ENCODE assay signal across 8 mouse cellular contexts in genomic region chr7:79742277-79742658, GRCm38 (mm10). TPM values are rescaled to one million over a fixed set of nuclear protein-coding genes. Genes with fewer than 3 reads are reported as not detected.
DNase-seq lines count a peak whose midpoint lies in the region; ATAC-seq and TF ChIP-seq lines count a peak whose summit lies in the region.

No protein-coding gene starts in this region.

- peak overlapping the region; percentile 91 for H3K4me2 ChIP-seq in CH12.LX (ENCODE audit: insufficient read depth, low read depth, poor library complexity, severe bottlenecking)

- H3K79me2 ChIP-seq in CH12.LX (replicated peaks; ENCODE audit: control insufficient read depth, extremely low read depth, insufficient read depth, poor library complexity, severe bottlenecking): no peaks in the 10 kb centered on the region

- ATAC-seq in erythroid progenitor cell, adult 5-6 weeks (replicated peaks; ENCODE audit: low FRiP score, poor library complexity, severe bottlenecking): no peak

- H3K4me3 ChIP-seq in heart, embryonic 10.5 days: peak overlapping the region; percentile 70
- peak overlapping the region; percentile 67 to 85 (median 84) for H3K4me3 ChIP-seq in CH12.LX (replicated peaks in 1 of 3; ENCODE audit: low read depth in 2 of 3, low read length in 2 of 3, poor library complexity in 1 of 3)
- peak overlapping the region; percentile 79 for H3K4me3 ChIP-seq in hindbrain, embryonic 10.5 days

- no peak for TF ChIP-seq CTCF in CH12.LX (conservative IDR thresholded peaks at IDR 0.05 in 1 of 2, IDR thresholded peaks at IDR 0.05 in 1 of 2; ENCODE audit: low read depth in 2 of 2, low read length in 2 of 2)

- 25% methylated on average over 11 of the region's 11 CpGs for WGBS in heart, embryonic 10.5 days
- whole genome bisulfite sequencing in hindbrain, embryonic 10.5 days: 29% methylated on average over 11 of the region's 11 CpGs

- in situ Hi-C loops in CH12.LX (cut with MboI; ENCODE audit: low pct_ligation_motif_present, low pct_unique_long_range_greater_than_20kb, low sequenced_read_pairs): no loop called here

- H3K27ac ChIP-seq in heart, embryonic 10.5 days: no peak overlapping the region; the same call in 1 of the 2 replicates
- no peak overlapping the region for H3K27ac ChIP-seq in CH12.LX (ENCODE audit: insufficient read depth, low read depth)
- H3K27ac ChIP-seq in hindbrain, embryonic 10.5 days: peak overlapping the region; percentile 85

- H3K36me3 ChIP-seq in heart, embryonic 10.5 days: peaks cover 4% of the 10 kb centered on the region; the same call in 1 of the 2 replicates
- H3K36me3 ChIP-seq in CH12.LX (replicated peaks in 1 of 2; ENCODE audit: control insufficient read depth in 1 of 2, insufficient read depth in 1 of 2, low read length in 1 of 2): peaks cover 9 to 24% of the 10 kb centered on the region in 2 experiments
- H3K36me3 ChIP-seq in hindbrain, embryonic 10.5 days: peaks cover 11% of the 10 kb centered on the region

- TF ChIP-seq RAD21 in CH12.LX (IDR thresholded peaks at IDR 0.05; ENCODE audit: low read depth, low read length): no peak

- dilution Hi-C loops in CH12.LX (cut with MboI; ENCODE audit: extremely low pct_ligation_motif_present, extremely low pct_unique_long_range_greater_than_20kb, low sequenced_read_pairs): no loop called here

- intact Hi-C loops in heart, postnatal 25 days (cut with DNase I): no loop called here

- H3K27me3 ChIP-seq in heart, embryonic 10.5 days (ENCODE audit: insufficient read depth, poor library complexity, severe bottlenecking): no peaks in the 10 kb centered on the region
- H3K27me3 ChIP-seq in CH12.LX (replicated peaks): no peaks in the 10 kb centered on the region
- H3K27me3 ChIP-seq in hindbrain, embryonic 10.5 days (ENCODE audit: insufficient read depth, poor library complexity, severe bottlenecking): peaks cover 7% of the 10 kb centered on the region

- no peak for TF ChIP-seq EP300 in CH12.LX (IDR thresholded peaks at IDR 0.05; ENCODE audit: low read length)

- H3K4me1 ChIP-seq in heart, embryonic 10.5 days: peaks cover 5% of the 10 kb centered on the region; the same call in 1 of the 2 replicates
- peaks cover 0 to 5% of the 10 kb centered on the region in 2 experiments; a peak in 2 of 4 replicates for H3K4me1 ChIP-seq in CH12.LX (ENCODE audit: control insufficient read depth in 1 of 2, insufficient read depth in 2 of 2)
- peaks cover 15% of the 10 kb centered on the region for H3K4me1 ChIP-seq in hindbrain, embryonic 10.5 days (replicated peaks)

- no peaks in the 10 kb centered on the region for H3K9me3 ChIP-seq in heart, embryonic 10.5 days
- no peaks in the 10 kb centered on the region for H3K9me3 ChIP-seq in CH12.LX (replicated peaks; ENCODE audit: low read length)
- no peaks in the 10 kb centered on the region for H3K9me3 ChIP-seq in hindbrain, embryonic 10.5 days

- TF ChIP-seq POLR2A in CH12.LX (IDR thresholded peaks at IDR 0.05; ENCODE audit: low read depth, low read length): no peak

- DNase-seq in heart, embryonic 10.5 days (ENCODE audit: low spot score): no peak
- DNase-seq in heart, postnatal 25 days (ENCODE audit: low spot score): no peak
- DNase-seq in CH12.LX (ENCODE audit: extremely low read depth): no peak
- DNase-seq in hindbrain, embryonic 10.5 days (ENCODE audit: low spot score): no peak
- peak; percentile 23 for DNase-seq in lung, postnatal 25 days (ENCODE audit: low spot score)
- DNase-seq in cerebellum, postnatal 10 days: no peak
- DNase-seq in urinary bladder, postnatal 4 days (ENCODE audit: low spot score in 2 of 2): no peak

- peak overlapping the region; percentile 75 for H3K9ac ChIP-seq in CH12.LX (ENCODE audit: insufficient read depth, low read depth)

TF ChIP-seq in CH12.LX, 34 proteins besides CTCF, POLR2A, EP300 and RAD21:
- TF ChIP-seq POLR2AphosphoS2 (IDR thresholded peaks at IDR 0.05; ENCODE audit: low read depth, low read length) (no peak), BHLHE40 (IDR thresholded peaks at IDR 0.05; ENCODE audit: low read depth, low read length) (no peak), USF1 (IDR thresholded peaks at IDR 0.05; ENCODE audit: low read depth, low read length) (no peak), RCOR1 (conservative IDR thresholded peaks at IDR 0.05; ENCODE audit: low read depth, low read length) (no peak), MXI1 (IDR thresholded peaks at IDR 0.05; ENCODE audit: low read depth, low read length) (no peak), MYC (IDR thresholded peaks at IDR 0.05; ENCODE audit: low read depth, low read length) (no peak), SMC3 (IDR thresholded peaks at IDR 0.05; ENCODE audit: low read depth, low read length) (no peak), TBP (conservative IDR thresholded peaks at IDR 0.05; ENCODE audit: low read depth, low read length) (no peak), ZNF384 (IDR thresholded peaks at IDR 0.05; ENCODE audit: low read depth, low read length) (no peak), MAX (IDR thresholded peaks at IDR 0.05; ENCODE audit: low read length) (no peak), ELF1 (IDR thresholded peaks at IDR 0.05; ENCODE audit: low read depth, low read length) (no peak), MAFK (IDR thresholded peaks at IDR 0.05; ENCODE audit: insufficient replicate concordance, low read length) (no peak)

RNA-seq across cellular contexts. Expression of gene Pex11a, which starts 0.7 kb away (rescaled TPM):
- 5.7 and 8.8 TPM in 2 replicates for polyA plus RNA-seq in heart, embryonic 10.5 days (2016; fragmentation: Nextera tagmentation; extraction: Ambion mirVana)
- 10 to 100 TPM; 13.2 to 15.2 TPM for total RNA-seq in heart, postnatal 25 days (2021)
- 2.8 and 3.4 TPM in 2 replicates for total RNA-seq in CH12.LX (2012; rRNA removed)
- 1.5 and 2.1 TPM in 2 replicates for total RNA-seq in CH12.LX (2014; rRNA removed)
- polyA plus RNA-seq in CH12.LX (2012; ENCODE audit: insufficient read length, low read depth): 4.3 and 4.8 TPM in 2 replicates
- 8.0 and 8.3 TPM in 2 replicates for polyA plus RNA-seq in hindbrain, embryonic 10.5 days (2016; fragmentation: Nextera tagmentation; extraction: Ambion mirVana)
- total RNA-seq in erythroid progenitor cell, adult 5-6 weeks (2015; ENCODE audit: low replicate concordance): 1.3 and 4.0 TPM in 2 replicates
- not detected in 2 replicates for total RNA-seq in erythroid progenitor cell, adult 5-6 weeks (2017; ENCODE audit: low replicate concordance)

RNA-seq across cellular contexts. Expression of gene Wdr93, which starts 0.7 kb away (rescaled TPM):
- polyA plus RNA-seq in heart, embryonic 10.5 days (2016; fragmentation: Nextera tagmentation; extraction: Ambion mirVana): 4.7 and 10.0 TPM in 2 replicates
- under 1 TPM in 1 of 2 experiments, not detected in 1; 0.21 TPM for total RNA-seq in heart, postnatal 25 days (2021)
- total RNA-seq in CH12.LX (2012; rRNA removed) (0.38 and 1.2 TPM in 2 replicates), CH12.LX (2014; rRNA removed) (0.63 and 0.75 TPM in 2 replicates)
- polyA plus RNA-seq in CH12.LX (2012; ENCODE audit: insufficient read length, low read depth): 0.85 and 1.3 TPM in 2 replicates
- 0.47 and 0.52 TPM in 2 replicates for polyA plus RNA-seq in hindbrain, embryonic 10.5 days (2016; fragmentation: Nextera tagmentation; extraction: Ambion mirVana)
- not detected in 2 replicates for total RNA-seq in erythroid progenitor cell, adult 5-6 weeks (2015; ENCODE audit: low replicate concordance)
- total RNA-seq in erythroid progenitor cell, adult 5-6 weeks (2017; ENCODE audit: low replicate concordance): not detected in 2 replicates

RNA-seq across cellular contexts. Expression of gene Plin1, which starts 9.6 kb away (rescaled TPM):
- polyA plus RNA-seq in heart, embryonic 10.5 days (2016; fragmentation: Nextera tagmentation; extraction: Ambion mirVana): not detected in 2 replicates
- total RNA-seq in heart, postnatal 25 days (2021): 10 to 100 TPM in 1 of 2 experiments, 1 to 10 TPM in 1; 5.2 to 10.6 TPM
- 0.08 TPM in 1 of 2 replicates, not detected in the other for total RNA-seq in CH12.LX (2012; rRNA removed)
- total RNA-seq in CH12.LX (2014; rRNA removed): not detected in 2 replicates
- not detected in 2 replicates for polyA plus RNA-seq in CH12.LX (2012; ENCODE audit: insufficient read length, low read depth)
- polyA plus RNA-seq in hindbrain, embryonic 10.5 days (2016; fragmentation: Nextera tagmentation; extraction: Ambion mirVana): not detected in 2 replicates
- total RNA-seq in erythroid progenitor cell, adult 5-6 weeks (2015; ENCODE audit: low replicate concordance): not detected in 2 replicates
- not detected in 2 replicates for total RNA-seq in erythroid progenitor cell, adult 5-6 weeks (2017; ENCODE audit: low replicate concordance)

RNA-seq across cellular contexts. Expression of gene Kif7, which starts 26.7 kb away (rescaled TPM):
- 3.8 and 5.2 TPM in 2 replicates for polyA plus RNA-seq in heart, embryonic 10.5 days (2016; fragmentation: Nextera tagmentation; extraction: Ambion mirVana)
- 1 to 10 TPM; 1.7 to 1.8 TPM for total RNA-seq in heart, postnatal 25 days (2021)
- total RNA-seq in CH12.LX (2012; rRNA removed) (7.1 and 8.1 TPM in 2 replicates), CH12.LX (2014; rRNA removed) (4.7 and 4.8 TPM in 2 replicates)
- polyA plus RNA-seq in CH12.LX (2012; ENCODE audit: insufficient read length, low read depth): 7.4 and 8.1 TPM in 2 replicates
- polyA plus RNA-seq in hindbrain, embryonic 10.5 days (2016; fragmentation: Nextera tagmentation; extraction: Ambion mirVana): 5.2 and 5.9 TPM in 2 replicates
- total RNA-seq in erythroid progenitor cell, adult 5-6 weeks (2015; ENCODE audit: low replicate concordance): not detected in 2 replicates
- 0.13 TPM in 1 of 2 replicates, not detected in the other for total RNA-seq in erythroid progenitor cell, adult 5-6 weeks (2017; ENCODE audit: low replicate concordance)

RNA-seq across cellular contexts. Expression of gene Mesp1, which starts 51.3 kb away (rescaled TPM):
- polyA plus RNA-seq in heart, embryonic 10.5 days (2016; fragmentation: Nextera tagmentation; extraction: Ambion mirVana): 0.16 and 0.30 TPM in 2 replicates
- total RNA-seq in heart, postnatal 25 days (2021): not detected
- not detected in 2 replicates for total RNA-seq in CH12.LX (2012; rRNA removed)
- total RNA-seq in CH12.LX (2014; rRNA removed): not detected in 2 replicates
- polyA plus RNA-seq in CH12.LX (2012; ENCODE audit: insufficient read length, low read depth): not detected in 2 replicates
- 0.12 TPM in 1 of 2 replicates, not detected in the other for polyA plus RNA-seq in hindbrain, embryonic 10.5 days (2016; fragmentation: Nextera tagmentation; extraction: Ambion mirVana)
- total RNA-seq in erythroid progenitor cell, adult 5-6 weeks (2015; ENCODE audit: low replicate concordance): not detected in 2 replicates
- not detected in 2 replicates for total RNA-seq in erythroid progenitor cell, adult 5-6 weeks (2017; ENCODE audit: low replicate concordance)

Comparison
In these comparisons a context has a peak if more than half of its experiments do, and no peak if none do; other contexts are left out.
1. RNA of gene Plin1, which starts 9.6 kb away (total RNA-seq): 5.2 to 10.6 TPM in heart, postnatal 25 days; 0.08 TPM in CH12.LX and not detected in erythroid progenitor cell, adult 5-6 weeks; every median in the first group is over 4 times any median in the second.
2. Peak in every context shown above with its lines, with median percentiles within 50 percentile points of each other: H3K4me3 ChIP-seq.